Mouse (Mus musculus) midbrain, embryonic 10.5 days (tissue): Measurements from ENCODE around the gene Ntn1. TPM values are rescaled to one million over a fixed set of nuclear protein-coding genes. Genes with fewer than 3 reads are reported as not detected.

ENCODE experiments used
- DNase-seq: peaks from one replicate; pipeline ENCODE4 v3.0.0-alpha.2; 2017; ENCODE audit warnings: low spot score
- H3K27ac ChIP-seq: fragments of 300-500 bp; sonication (generic); replicated peaks from 2 replicates; pipeline ENCODE4 v1.5.1; 2016; ENCODE audit warnings: mild to moderate bottlenecking
- H3K27me3 ChIP-seq: fragments of 300-500 bp; sonication (generic); 2 replicates; pipeline ENCODE4 v1.6.1; 2016; ENCODE audit warnings: low read depth, mild to moderate bottlenecking; ENCODE audit not compliant: poor library complexity, severe bottlenecking
- H3K36me3 ChIP-seq: fragments of 300-500 bp; sonication (generic); 2 replicates; pipeline ENCODE4 v1.6.1; 2016; ENCODE audit warnings: mild to moderate bottlenecking, moderate library complexity
- H3K4me1 ChIP-seq: fragments of 300-500 bp; sonication (generic); 2 replicates; pipeline ENCODE4 v1.6.1; 2016
- H3K4me3 ChIP-seq: fragments of 300-500 bp; sonication (generic); 2 replicates; pipeline ENCODE4 v1.5.1; 2016; ENCODE audit warnings: mild to moderate bottlenecking, moderate library complexity
- H3K9me3 ChIP-seq: fragments of 300-500 bp; sonication (generic); replicated peaks from 2 replicates; pipeline ENCODE4 v1.6.1; 2016; ENCODE audit warnings: mild to moderate bottlenecking
- WGBS: fragments of 180-500 bp; shearing (Covaris S2); methylation state at CpG from one replicate; pipeline ENCODE4 v1.1.7; 2016; 5-methylcytosine and 5-hydroxymethylcytosine counted together
- polyA plus RNA-seq: library from polyadenylated mRNA; unstranded; fragments of >200 nt; fragmentation: Nextera tagmentation; extraction: Ambion mirVana; gene quantifications from 2 replicates; pipeline ENCODE4 v1.2.1, GENCODE M21; 2016

The Ntn1 gene
- polyA plus RNA-seq, 1 experiment from 2014 or later, result 25.6 TPM

GRCm38 (mm10) chr11:68340366-68340765, 60.3 kb downstream of the Ntn1 start:
- Histone ChIP-seq H3K36me3 (peaks cover 29% of the 10 kb centered on the region), H3K27me3 (no peaks in the 10 kb centered on the region), H3K9me3 (no peaks in the 10 kb centered on the region), H3K4me1 (peaks cover 24% of the 10 kb centered on the region), H3K4me3 (no peak overlapping the region), H3K27ac (no peak overlapping the region)
- 82% methylated on average over 3 of the region's 3 CpGs for WGBS
- DNase-seq, result no peak

- Histone ChIP-seq H3K36me3 (peaks cover 29% of the 10 kb centered on the region), H3K27me3 (no peaks in the 10 kb centered on the region), H3K4me1 (peaks cover 25% of the 10 kb centered on the region), H3K9me3 (no peaks in the 10 kb centered on the region), H3K4me3 (no peak overlapping the region), H3K27ac (no peak overlapping the region)
- 94% methylated on average over 13 of the region's 13 CpGs for WGBS
- DNase-seq, result no peak
Observed at GRCm38 (mm10) chr11:68339856-68340255, 60.8 kb downstream of the Ntn1 start.

GRCm38 (mm10) chr11:68339331-68339730, 61.3 kb downstream of the Ntn1 start:
- no peak for DNase-seq
- Histone ChIP-seq H3K36me3 (peaks cover 29% of the 10 kb centered on the region), H3K4me1 (peaks cover 30% of the 10 kb centered on the region), H3K9me3 (no peaks in the 10 kb centered on the region), H3K27me3 (no peaks in the 10 kb centered on the region), H3K4me3 (no peak overlapping the region), H3K27ac (no peak overlapping the region)
- 96% methylated on average over 7 of the region's 7 CpGs for WGBS

- Histone ChIP-seq H3K36me3 (peaks cover 59% of the 10 kb centered on the region), H3K27ac (no peak overlapping the region), H3K9me3 (no peaks in the 10 kb centered on the region), H3K27me3 (no peaks in the 10 kb centered on the region), H3K4me1 (peaks cover 8% of the 10 kb centered on the region; the same call in 1 of the 2 replicates), H3K4me3 (no peak overlapping the region)
- DNase-seq, result no peak
- WGBS, result 93% methylated on average over 13 of the region's 13 CpGs
Observed at GRCm38 (mm10) chr11:68331676-68332265, 68.9 kb downstream of the Ntn1 start.

DNA sequence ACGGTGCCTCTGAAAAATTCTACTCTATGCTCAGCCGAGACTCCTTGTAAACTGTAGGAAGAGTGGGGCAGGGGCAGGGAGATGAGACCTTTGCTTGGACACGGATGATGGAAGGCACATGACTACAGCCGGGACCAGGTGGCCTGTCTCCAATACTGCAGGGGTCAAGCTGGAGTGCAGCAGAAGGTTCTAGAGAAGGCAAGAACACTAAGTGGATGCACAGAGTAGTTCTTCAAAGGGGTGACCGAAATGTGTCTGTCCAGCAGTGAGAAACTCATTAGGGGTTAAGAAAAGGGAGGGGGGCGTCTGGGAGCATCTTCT, 69.5 kb downstream of the Ntn1 start:
- 82% methylated on average over 6 of the region's 6 CpGs for WGBS

DNA sequence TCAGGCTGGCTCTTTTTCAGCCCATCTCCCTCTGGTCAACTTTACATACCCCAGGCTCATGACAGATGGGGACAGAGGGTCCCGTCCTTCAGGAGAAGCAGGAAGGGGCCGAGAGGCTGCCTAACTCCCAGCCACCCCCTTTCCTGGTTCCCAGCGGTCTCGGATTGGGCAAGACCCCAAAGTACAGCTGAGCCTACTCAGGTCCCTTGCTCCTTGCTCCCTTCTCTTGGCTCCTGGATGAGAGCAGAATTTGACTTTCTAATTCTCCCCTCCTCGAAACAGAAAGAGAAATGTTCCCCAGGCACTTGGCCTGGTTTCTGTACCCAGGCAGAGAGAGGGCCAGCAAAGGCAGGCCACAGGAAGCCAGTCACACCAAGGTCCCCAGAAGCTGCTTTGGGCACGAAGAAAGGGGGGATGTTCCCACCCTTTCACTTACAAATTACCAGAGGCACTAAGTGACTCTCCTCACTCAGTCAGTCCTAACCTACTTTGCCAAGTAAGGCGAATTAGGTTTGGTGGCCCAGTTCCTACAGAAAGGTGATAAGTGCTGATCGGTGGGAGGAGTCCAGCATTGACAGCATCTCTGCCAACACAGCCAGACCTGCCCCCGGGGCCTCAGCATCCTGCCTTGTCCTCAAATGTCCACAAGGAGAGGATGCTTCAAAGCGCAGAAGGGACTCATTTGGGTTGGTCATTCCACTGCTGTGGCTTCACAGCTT, 70.1 kb downstream of the Ntn1 start:
- DNase-seq, result no peak
- 73% methylated on average over 10 of the region's 10 CpGs for WGBS
- H3K9me3 ChIP-seq, result no peaks in the 10 kb centered on the region
- H3K4me3 ChIP-seq, result no peak overlapping the region
- H3K27ac ChIP-seq, result no peak overlapping the region
- peaks cover 8% of the 10 kb centered on the region; the same call in 1 of the 2 replicates for H3K4me1 ChIP-seq
- peaks cover 66% of the 10 kb centered on the region for H3K36me3 ChIP-seq
- H3K27me3 ChIP-seq, result no peaks in the 10 kb centered on the region

More for the DNA sequence above, 69.5 kb downstream of the Ntn1 start:
- Histone ChIP-seq H3K27me3 (no peaks in the 10 kb centered on the region), H3K36me3 (peaks cover 63% of the 10 kb centered on the region), H3K27ac (no peak overlapping the region), H3K4me3 (no peak overlapping the region), H3K4me1 (peaks cover 8% of the 10 kb centered on the region; the same call in 1 of the 2 replicates), H3K9me3 (no peaks in the 10 kb centered on the region)
- no peak for DNase-seq

DNA sequence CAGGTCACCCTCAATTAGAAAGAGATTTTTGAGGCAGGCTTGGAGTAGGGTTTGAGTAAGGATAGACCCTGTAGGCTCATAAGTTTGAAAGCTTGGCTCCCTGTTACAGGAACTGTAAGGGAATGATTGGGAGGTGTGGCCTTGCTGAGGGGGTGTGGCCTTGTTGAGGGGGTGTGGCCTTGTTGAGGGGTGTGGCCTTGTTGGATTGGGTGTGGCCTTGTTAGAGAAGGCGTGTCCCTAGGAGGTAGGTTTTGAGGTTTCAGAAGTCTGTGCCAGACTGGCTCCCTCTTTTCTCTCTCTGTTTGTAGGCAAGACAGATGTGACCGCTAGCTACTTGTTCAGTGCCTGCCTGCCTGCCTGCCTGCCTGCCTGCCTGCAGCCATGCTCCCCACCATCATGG, 75.8 kb downstream of the Ntn1 start:
- no peaks in the 10 kb centered on the region for H3K27me3 ChIP-seq
- no peaks in the 10 kb centered on the region for H3K9me3 ChIP-seq
- H3K36me3 ChIP-seq, result peaks cover 60% of the 10 kb centered on the region
- no peak for DNase-seq
- H3K4me3 ChIP-seq, result no peak overlapping the region
- H3K4me1 ChIP-seq, result 0 out of 2 replicates have a peak, but pooled peaks cover 5% of the 10 kb centered on the region
- 93% methylated on average over 2 of the region's 2 CpGs for WGBS
- no peak overlapping the region for H3K27ac ChIP-seq

DNA sequence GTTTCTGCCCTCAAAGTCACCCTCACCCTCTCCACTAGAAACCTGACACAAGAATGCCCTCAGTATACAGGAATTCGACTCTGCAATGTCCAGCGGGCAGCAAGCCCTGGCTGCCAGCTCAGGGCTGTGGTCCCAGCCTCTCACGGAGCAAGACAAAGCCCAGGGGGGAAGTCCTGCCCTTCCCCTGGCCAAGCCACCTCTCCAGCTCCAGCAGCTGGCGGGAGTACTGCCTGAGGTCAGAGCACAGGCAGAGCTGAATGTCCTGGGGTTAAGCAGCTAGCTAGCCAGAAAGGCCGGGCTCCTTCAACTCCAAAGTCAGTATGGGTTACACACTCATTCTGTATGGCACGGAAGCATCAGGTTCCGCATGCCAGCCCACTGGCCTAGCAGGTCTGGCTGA, 79.2 kb downstream of the Ntn1 start:
- peaks cover 60% of the 10 kb centered on the region for H3K36me3 ChIP-seq
- H3K27ac ChIP-seq, result peak overlapping the region; percentile 34; the same call in 1 of the 2 replicates
- H3K4me1 ChIP-seq, result 0 out of 2 replicates have a peak, but pooled peaks cover 5% of the 10 kb centered on the region
- WGBS, result 77% methylated on average over 7 of the region's 7 CpGs
- peaks cover 8% of the 10 kb centered on the region for H3K9me3 ChIP-seq
- H3K4me3 ChIP-seq, result no peak overlapping the region
- no peak for DNase-seq
- no peaks in the 10 kb centered on the region for H3K27me3 ChIP-seq

GRCm38 (mm10) chr11:68315551-68316130, 85.0 kb downstream of the Ntn1 start:
- H3K36me3 ChIP-seq, result peaks cover 37% of the 10 kb centered on the region
- no peak overlapping the region for H3K4me3 ChIP-seq
- peaks cover 29% of the 10 kb centered on the region for H3K4me1 ChIP-seq
- DNase-seq, result no peak
- H3K9me3 ChIP-seq, result peaks cover 8% of the 10 kb centered on the region
- no peaks in the 10 kb centered on the region for H3K27me3 ChIP-seq
- H3K27ac ChIP-seq, result no peak overlapping the region
- WGBS, result 84% methylated on average over 11 of the region's 11 CpGs

GRCm38 (mm10) chr11:68313861-68314260, 86.8 kb downstream of the Ntn1 start:
- Histone ChIP-seq H3K36me3 (peaks cover 20% of the 10 kb centered on the region; the same call in 1 of the 2 replicates), H3K4me1 (peaks cover 44% of the 10 kb centered on the region), H3K9me3 (peaks cover 8% of the 10 kb centered on the region), H3K4me3 (no peak overlapping the region), H3K27me3 (no peaks in the 10 kb centered on the region), H3K27ac (peak overlapping the region; percentile 74)
- DNase-seq, result no peak
- WGBS, result 63% methylated on average over 4 of the region's 4 CpGs

GRCm38 (mm10) chr11:68313065-68313464, 87.6 kb downstream of the Ntn1 start:
- WGBS, result 34% methylated on average over 7 of the region's 7 CpGs
- H3K27ac ChIP-seq, result peak overlapping the region; percentile 74
- peaks cover 8% of the 10 kb centered on the region for H3K9me3 ChIP-seq
- H3K4me3 ChIP-seq, result peak overlapping the region; percentile 4; the same call in 1 of the 2 replicates
- peaks cover 52% of the 10 kb centered on the region for H3K4me1 ChIP-seq
- H3K36me3 ChIP-seq, result peaks cover 15% of the 10 kb centered on the region; the same call in 1 of the 2 replicates
- DNase-seq, result peak; percentile 36
- H3K27me3 ChIP-seq, result no peaks in the 10 kb centered on the region

DNA sequence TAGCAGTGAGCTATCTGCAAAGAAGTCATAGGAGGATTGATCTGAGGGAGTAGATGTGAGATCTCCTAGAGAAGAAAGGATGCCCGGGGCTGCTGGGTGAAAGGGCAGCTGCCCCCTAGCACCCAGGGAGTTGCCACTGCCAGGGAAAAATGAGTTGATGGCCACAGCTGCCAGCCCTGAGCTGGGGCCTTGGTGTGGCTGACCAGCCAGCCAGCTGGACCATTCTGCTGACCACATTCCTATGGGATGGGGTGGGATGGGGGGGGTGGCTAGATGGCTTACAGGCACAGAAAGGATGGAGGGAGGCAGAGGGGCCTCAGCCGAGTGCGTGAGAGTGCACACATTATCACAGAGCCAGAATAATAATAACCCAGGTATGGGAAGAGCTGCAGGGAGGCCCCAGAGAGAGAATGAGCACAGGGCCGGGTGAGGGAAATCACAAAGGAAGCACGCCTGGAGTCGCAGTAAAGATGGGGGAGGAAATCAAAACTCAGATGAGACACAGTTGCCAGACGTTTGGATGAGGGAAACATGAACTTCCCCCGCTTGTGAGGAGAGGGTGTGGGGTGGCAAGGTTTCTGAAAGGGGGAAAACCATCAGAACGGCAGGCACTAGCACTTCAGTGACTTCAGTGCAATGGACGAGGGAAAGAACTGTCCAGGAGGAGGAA, 91.6 kb downstream of the Ntn1 start:
- H3K4me1 ChIP-seq, result peaks cover 65% of the 10 kb centered on the region

More for the DNA sequence above, 91.6 kb downstream of the Ntn1 start:
- Histone ChIP-seq H3K27ac (peak overlapping the region; percentile 63), H3K27me3 (0 out of 2 replicates have a peak, but pooled peaks cover 5% of the 10 kb centered on the region), H3K9me3 (no peaks in the 10 kb centered on the region), H3K4me3 (no peak overlapping the region), H3K36me3 (peaks cover 27% of the 10 kb centered on the region)
- no peak for DNase-seq
- 65% methylated on average over 10 of the region's 10 CpGs for WGBS
